In genomic region chr13:44811021-44811420, GRCm38 (mm10) we compare ENCODE assay signal across 19 mouse cellular contexts.
DNase-seq lines count a peak whose midpoint lies in the region; ATAC-seq lines count a peak whose summit lies in the region.
"Had no signal": no experiment of that assay in that cellular context is flagged by ENCODE, and none has a peak within 500 bp of the region (broad histone marks: within the 10 kb centered on the region; RNA-seq: fewer than 3 reads in every experiment).

No protein-coding gene starts in this region.

- ATAC-seq in activated CD4-positive, CD25-positive, alpha-beta regulatory T cell, adult 4 months = peak; percentile 26
- ATAC-seq: forebrain, embryonic 14.5 days; intestine, postnatal 0 days had no signal

- DNase-seq in CD4-positive helper T cell, adult 2 months (ENCODE audit: low read depth, low spot score) = peak; percentile 55
- peak; percentile 50 for DNase-seq in CD4-positive, CD25-positive, alpha-beta regulatory T cell, adult 2 months (ENCODE audit: low read depth, low spot score)
- peak; percentile 50 for DNase-seq in splenic B cell, adult 2 months (ENCODE audit: low read depth, low spot score)
- DNase-seq in cerebellum, postnatal 4 days (ENCODE audit: low spot score in 2 of 2) = no peak
- no peak for DNase-seq in adrenal gland, postnatal 25 days
- DNase-seq: adrenal gland, adult 2 months; adrenal gland, postnatal 14 days; cerebellum, adult 18-20 months; cerebellum, adult 9-10 months; cerebellum, postnatal 14 days; gastrocnemius, postnatal 25 days; heart, adult 2 months had no signal

- H3K36me3 ChIP-seq in splenic B cell, adult 2 months (ENCODE audit: control insufficient read depth, insufficient read depth, low read length, poor library complexity, severe bottlenecking) = no peaks in the 10 kb centered on the region
- H3K36me3 ChIP-seq: embryonic facial prominence, embryonic 12.5 days; embryonic facial prominence, embryonic 15.5 days; hindbrain, embryonic 12.5 days; hindbrain, embryonic 15.5 days had no signal

- H3K27me3 ChIP-seq in splenic B cell, adult 2 months (ENCODE audit: control insufficient read depth, insufficient read depth, low read length, poor library complexity, severe bottlenecking) = no peaks in the 10 kb centered on the region
- H3K27me3 ChIP-seq: embryonic facial prominence, embryonic 12.5 days; embryonic facial prominence, embryonic 15.5 days; hindbrain, embryonic 12.5 days; hindbrain, embryonic 15.5 days had no signal

Comparison
In these comparisons a context has a peak if more than half of its experiments do, and no peak if none do; other contexts are left out.
1. DNase-seq: peak in CD4-positive helper T cell, adult 2 months (single experiment), CD4-positive, CD25-positive, alpha-beta regulatory T cell, adult 2 months (single experiment) and splenic B cell, adult 2 months (single experiment); none in cerebellum, postnatal 4 days (0 of 2) and adrenal gland, postnatal 25 days (single experiment).